Mouse (Mus musculus) layer of hippocampus, postnatal 10 days (tissue): Measurements from ENCODE around the gene Ddit4. TPM values are rescaled to one million over a fixed set of nuclear protein-coding genes. Genes with fewer than 3 reads are reported as not detected.
"Not testable (repeated sequence)": the region's sequence is repeated elsewhere in the genome, so short reads cannot be mapped to it uniquely, and the experiment has no call there.

ENCODE experiments used
- DNase-seq, 2 experiments: peaks; one replicate each; pipeline ENCODE4 v3.0.0; 2021; ENCODE audit warnings: low spot score in 2 of 2
- long read RNA-seq: library from polyadenylated mRNA; stranded (forward); transcript quantifications from one replicate; pipeline ENCODE4 v2.0.0, GENCODE M21; 2023
- total RNA-seq, 2 experiments: library from RNA; stranded (reverse); gene quantifications; 2 replicates each; pipeline ENCODE4 v1.2.3; 2021

Ddit4 gene
- total RNA-seq = 10 to 100 TPM; 73.6 to 94.2 TPM
- long read RNA-seq, partial matches to known transcripts = 0 of 6 reads
- long read RNA-seq, other reads (novel, unspliced or antisense) = 3 of 6 reads

DNA sequence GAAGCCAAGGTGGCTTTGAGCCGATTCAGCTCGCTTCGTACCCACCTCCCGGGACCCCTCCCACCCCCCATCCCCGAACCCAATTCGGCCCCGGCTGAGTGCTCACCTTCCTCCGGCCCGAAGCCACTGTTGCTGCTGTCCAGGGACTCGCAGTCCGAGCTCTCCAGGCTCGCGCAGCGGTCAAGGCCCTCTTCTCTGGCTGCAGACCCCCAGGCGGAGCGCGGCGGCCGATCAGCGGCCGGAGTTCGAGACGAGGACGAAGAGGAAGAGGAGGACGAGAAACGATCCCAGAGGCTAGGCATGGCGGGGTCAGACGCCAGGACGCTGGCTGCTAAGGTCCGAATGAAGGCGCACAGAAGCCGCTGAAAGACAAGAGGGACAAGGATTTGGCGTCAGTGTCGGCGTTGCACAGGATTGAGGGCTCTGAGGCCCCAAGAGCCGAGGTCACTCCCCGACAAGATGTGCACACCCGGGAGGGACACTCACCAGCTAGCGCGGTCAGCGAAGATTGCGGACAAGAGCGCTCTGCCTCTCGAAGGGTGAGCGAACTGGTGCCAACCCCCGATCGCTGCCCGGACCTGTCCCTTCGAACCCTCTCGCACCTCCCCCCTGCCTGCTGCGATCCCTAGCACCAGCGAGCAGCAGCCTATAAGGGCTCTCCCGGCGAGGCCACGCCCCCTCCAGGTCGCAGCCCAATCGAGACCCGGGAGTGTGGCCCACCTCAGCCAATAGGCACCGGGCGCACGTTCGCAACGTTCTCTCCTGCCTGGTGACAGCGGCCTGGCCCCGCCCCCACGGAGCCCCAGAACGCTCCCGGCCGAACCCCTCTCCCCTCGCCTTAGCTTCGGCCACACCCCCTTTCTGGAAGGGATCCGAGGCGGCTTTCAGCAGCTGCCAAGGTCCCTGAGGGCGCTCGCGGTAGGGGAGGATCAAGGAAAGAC is at the start of gene Ddit4:
TSS of gene Ddit4 (minus strand) at position 624 of the 941 bp plus-strand sequence.
- peak; percentile 99 to 100 for DNase-seq

DNA sequence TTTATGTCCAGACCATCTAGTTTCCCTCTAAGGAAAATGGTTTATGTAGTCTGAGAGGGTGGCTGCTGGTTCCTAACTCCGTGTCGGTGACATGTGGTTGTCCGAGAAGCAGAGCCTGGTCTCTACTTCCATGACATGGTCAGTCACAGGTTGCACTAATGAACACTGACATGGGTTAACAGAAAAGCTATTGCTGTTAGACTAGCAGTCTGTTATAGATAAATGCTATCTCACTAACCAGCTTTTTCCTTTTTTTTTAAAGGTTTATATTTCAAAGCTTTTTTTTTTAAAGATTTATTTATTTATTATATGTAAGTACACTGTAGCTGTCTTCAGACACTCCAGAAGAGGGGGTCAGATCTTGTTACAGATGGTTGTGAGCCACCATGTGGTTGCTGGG is 47.4 kb upstream of the Ddit4 start:
- DNase-seq = no peak

DNA sequence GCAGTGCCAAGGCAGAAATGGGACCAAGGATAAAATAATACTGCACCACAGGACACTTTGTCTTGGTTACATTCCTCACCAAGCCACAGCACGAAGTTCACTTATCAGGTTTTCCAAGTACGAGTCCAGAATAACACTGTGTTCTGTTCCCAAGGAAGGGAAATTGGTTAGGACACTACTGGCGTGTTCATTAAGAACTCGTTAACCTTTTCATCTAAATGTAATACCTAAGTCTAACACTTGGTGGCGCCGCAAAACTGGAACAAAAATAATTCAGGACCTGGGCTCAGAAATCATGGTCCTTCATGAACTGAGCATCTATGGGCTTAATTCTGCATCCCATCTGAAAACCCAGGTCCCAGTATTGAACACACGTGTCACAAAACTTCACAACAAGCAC is 46.0 kb upstream of the Ddit4 start:
- peak; percentile 58 to 67 for DNase-seq

DNA sequence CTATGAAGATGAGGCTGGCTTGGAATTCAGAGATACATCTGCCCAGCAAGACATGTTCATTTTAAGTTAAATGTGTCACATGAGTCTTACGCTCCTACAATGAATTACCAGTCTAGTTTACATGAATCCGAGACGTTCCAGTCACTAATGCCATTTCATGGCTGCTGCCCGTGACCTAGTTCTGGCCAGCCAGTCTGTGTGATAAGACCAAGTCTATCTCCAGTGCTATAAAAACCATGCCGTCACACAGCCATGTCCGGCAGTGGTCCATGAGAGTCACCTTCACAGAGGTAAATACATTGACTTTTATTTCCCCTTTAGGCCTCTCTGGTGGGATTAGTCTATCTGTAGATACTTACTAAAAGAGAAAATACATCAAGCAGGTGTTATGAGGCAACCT is 44.3 kb upstream of the Ddit4 start:
- no peak for DNase-seq

GRCm38 (mm10) chr10:59993813-59994212 is 42.2 kb upstream of the Ddit4 start:
- not testable (repeated sequence) for DNase-seq

GRCm38 (mm10) chr10:59992024-59992423 is 40.4 kb upstream of the Ddit4 start:
- DNase-seq = no peak

GRCm38 (mm10) chr10:59991262-59991880 is 39.7 kb upstream of the Ddit4 start:
- no peak for DNase-seq

- DNase-seq = no peak
These were observed 38.8 kb upstream of the Ddit4 start for GRCm38 (mm10) chr10:59990393-59990792.

GRCm38 (mm10) chr10:59988036-59988435 is 36.4 kb upstream of the Ddit4 start:
- DNase-seq = no peak

GRCm38 (mm10) chr10:59982379-59982873 is 30.8 kb upstream of the Ddit4 start:
- DNase-seq = no peak

DNA sequence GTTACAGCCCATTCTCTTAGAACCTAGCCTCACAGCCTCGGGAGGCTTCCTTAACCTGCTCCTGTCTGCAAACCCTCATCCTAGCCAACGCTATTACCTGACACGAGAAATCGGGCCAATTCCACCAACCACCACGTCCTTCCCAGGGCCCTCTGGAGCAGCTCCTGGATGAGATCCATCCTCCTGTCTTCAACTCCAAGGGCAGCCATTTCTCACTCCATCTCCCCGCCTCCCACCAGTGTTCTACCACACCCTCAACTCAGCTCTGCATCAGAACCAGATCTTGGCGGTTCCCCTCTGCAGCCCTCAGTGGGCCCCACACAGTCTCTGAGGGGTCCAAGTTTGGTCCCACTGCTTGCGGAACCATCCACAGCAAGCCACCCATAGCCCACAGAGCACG is 30.2 kb upstream of the Ddit4 start:
- DNase-seq = no peak

- DNase-seq = no peak
These were observed 29.7 kb upstream of the Ddit4 start for GRCm38 (mm10) chr10:59981336-59981735.

DNA sequence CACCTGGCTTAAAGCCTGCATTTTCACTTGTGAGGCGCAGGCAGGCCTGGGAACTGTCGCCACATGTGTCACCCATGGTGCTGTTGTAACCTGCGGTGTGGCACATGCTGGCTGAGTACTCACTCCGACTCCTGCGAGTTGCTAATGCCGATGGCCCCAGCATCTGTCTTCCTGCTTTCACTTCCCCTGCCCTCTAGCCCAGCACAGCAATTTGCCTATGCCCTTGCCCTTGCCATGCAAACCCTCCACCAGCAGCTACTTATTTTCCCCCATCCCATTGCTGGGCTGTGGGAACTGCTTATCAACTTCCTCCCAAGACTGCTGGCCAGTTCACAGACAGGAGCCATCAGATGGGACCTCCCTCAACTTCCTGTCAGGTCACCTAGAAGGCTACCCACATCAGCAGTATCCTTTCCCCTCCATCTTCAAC is 29.2 kb upstream of the Ddit4 start:
- DNase-seq = no peak

DNA sequence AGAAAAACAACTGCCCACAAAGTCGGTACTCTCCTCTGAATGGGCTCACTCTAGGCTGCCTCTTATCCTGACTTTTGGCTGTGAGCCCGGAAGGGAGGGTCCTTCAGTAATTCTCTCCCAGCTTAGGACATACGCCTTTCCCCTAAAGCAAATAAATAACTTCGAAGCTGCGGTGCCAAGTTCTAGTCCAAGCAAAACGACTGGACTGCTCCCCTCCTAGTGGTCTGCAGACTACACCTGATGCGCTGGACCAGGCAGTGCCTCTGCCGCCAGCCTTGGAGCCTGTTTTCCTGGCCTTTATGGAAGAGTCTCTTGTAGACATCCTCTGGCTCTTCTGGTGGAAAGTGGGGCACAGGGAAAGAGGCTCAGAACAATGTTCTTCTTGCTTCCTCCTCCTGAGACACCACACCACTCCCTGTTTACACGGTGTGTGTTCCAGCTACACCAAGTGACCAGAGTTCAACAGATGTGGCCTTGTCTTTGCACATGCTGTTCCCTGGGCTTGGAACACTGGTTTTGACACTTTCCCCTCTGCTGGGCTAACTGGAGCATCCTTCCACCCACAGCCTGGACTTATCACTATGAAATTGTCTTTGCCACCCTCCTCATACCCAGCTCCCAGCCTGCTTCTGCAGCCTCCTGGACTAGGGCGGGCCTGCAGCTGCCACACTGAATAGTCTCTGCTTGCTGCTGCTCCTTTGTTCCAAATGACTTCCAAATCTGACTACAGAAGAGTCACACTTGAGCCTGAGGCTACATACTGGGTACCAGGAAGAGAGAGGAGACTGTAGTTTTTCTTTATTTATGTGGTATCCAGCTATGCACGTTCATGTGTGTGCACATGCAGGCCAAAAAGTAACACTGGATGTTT is 27.5 kb upstream of the Ddit4 start:
- peak in 1 of 2 experiments; percentile 60 for DNase-seq

DNA sequence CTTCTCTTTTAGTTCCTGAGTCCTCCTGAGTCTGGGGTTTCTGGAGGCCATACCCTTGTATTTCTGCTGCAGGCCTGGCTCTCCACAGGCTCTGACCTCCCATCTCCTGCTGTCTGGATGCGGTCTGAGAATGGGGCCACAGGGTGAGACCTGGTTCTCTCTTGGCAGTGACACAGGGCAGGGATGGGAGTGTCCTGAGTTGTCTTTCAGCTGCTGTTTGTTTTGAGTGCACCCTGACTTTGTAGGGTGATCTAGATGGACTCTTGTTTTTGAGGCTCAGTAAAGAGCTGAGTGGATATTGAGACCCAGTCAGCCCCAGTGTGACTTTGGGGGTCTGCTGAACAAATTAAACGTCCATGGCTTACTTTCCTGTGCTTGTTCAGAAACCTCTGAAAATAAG is 26.8 kb upstream of the Ddit4 start:
- DNase-seq = no peak

DNA sequence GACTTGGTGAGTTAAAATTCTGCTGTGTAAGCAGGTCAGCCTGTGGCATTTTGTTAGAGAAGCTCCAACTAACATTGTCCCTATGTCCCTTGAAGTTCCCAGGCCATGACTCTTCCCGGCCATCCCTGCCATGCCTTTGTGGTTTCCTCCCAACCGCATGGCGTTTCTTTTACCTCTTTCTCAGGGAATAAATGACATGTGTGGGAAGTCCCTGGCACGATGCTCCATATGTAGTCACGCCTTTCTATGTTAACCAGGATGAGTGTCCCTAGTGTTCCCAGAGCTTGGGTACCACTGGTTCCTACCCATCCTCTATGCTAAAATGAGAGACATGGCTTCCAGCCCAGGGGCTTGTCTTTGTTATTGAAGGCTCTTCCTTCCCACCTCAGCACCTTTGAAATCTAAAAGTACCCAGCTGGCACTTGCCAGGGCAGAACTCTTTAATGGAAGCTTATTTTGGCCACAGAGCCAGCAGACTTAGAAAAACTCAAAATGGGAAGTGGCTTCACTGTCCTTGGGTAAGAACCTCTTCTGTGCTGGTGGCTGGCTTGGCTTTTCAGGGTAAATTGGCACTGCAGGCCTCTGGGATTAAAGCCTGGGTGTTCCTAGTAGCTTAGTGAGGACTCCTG is 26.2 kb upstream of the Ddit4 start:
- DNase-seq = no peak

DNA sequence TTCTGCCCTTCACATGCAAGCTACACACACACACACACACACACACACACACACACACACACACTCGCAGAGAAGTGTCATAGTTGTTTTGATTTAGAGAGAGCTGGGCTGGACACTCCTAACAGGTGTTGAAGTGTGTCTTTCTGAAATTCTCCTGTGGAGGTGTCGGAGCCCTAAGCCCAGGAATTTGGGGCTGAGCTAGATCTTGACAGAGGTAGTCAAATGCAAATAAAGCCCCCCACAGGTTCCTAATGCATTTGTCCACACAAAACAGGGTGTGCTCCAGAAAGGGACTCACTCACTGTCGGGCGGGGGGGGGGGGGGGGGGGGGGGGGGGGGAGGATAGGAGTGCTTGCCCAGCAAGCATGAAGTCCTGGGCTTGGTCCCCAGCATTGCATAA is 25.5 kb upstream of the Ddit4 start:
- DNase-seq = no peak

- DNase-seq = no peak
These were observed 23.2 kb upstream of the Ddit4 start for GRCm38 (mm10) chr10:59974786-59975185.

DNA sequence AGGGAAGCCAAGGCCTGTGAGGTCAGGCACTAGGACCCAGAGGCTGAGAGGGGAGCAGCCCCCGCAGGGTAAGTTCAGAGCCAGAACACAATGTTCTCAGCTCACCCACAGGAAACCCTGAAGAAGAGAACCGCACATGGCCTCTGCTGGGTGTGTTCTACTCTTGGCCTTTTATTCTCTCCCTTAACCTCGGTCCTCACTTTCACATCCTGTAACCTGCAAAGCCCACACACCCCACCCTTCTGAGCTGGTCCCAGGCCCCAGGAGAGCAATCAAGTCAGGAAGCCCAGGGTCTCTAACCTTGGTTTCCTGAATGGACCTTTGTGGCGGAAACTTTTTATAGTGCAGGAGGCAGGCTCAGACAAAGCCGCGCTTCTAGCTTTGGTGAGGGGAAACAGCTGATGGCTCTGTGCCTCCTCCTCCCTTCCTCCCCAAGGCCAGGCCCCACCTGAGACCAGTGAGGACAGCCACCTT is 22.6 kb upstream of the Ddit4 start:
- DNase-seq = no peak

DNA sequence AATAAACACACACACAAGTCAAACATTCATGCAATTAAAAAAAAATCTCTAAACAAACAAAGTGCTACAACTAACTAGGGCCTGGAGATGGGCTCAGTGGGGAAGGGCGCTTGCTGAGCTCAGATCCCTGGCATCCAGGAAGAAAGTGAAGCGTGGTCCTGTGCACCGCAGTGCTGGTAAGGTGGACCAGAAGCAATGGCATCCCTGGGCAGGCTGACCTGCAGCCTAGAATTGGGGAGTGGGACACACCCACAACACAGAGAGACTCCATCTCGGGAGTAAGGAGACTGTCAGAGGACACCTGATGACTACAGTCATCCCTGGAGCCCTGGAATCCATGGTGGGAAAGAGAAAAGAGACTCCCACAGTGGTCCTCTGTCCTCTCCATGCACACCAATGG is 21.8 kb upstream of the Ddit4 start:
- DNase-seq = no peak

DNA sequence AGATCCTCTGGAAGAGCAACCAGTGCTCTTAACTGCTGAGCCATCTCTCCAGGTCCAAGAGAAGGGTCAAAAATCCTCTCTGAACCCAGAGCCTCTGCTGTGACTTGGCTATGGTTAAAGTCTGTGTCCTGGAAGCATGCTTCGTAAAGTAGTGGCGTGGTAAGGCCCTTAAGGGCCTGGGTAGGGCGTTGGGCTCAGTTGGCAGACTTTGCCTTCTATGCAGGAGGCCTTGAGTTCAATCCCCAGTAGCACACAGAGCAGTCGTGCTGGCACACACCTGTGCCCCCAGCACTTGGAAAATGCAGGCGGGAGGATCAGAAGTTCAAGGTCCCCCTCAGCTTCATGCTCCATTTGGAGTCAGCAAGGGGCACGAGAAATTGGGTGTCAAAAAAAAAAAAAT is 21.4 kb upstream of the Ddit4 start:
- no peak for DNase-seq
